Mouse (Mus musculus) embryonic facial prominence, embryonic 10.5 days (tissue): ENCODE data around the gene Zfp3. TPM values are rescaled to one million over a fixed set of nuclear protein-coding genes. Genes with fewer than 3 reads are reported as not detected.

ENCODE experiments used
- DNase-seq: peaks from one replicate; pipeline ENCODE4 v3.0.0-alpha.2; 2017; ENCODE audit warnings: low spot score
- H3K27ac ChIP-seq: fragments of 300-500 bp; sonication (generic); replicated peaks from 2 replicates; pipeline ENCODE4 v1.5.1; 2016; ENCODE audit warnings: mild to moderate bottlenecking
- H3K27me3 ChIP-seq: fragments of 300-500 bp; sonication (generic); replicated peaks from 2 replicates; pipeline ENCODE4 v1.6.1; 2016; ENCODE audit warnings: low read depth, mild to moderate bottlenecking; ENCODE audit not compliant: poor library complexity, severe bottlenecking
- H3K36me3 ChIP-seq: fragments of 300-500 bp; sonication (generic); replicated peaks from 2 replicates; pipeline ENCODE4 v1.6.1; 2016; ENCODE audit warnings: mild to moderate bottlenecking, moderate library complexity
- H3K4me1 ChIP-seq: fragments of 300-500 bp; sonication (generic); 2 replicates; pipeline ENCODE4 v1.6.1; 2016
- H3K4me3 ChIP-seq: fragments of 300-500 bp; sonication (generic); 2 replicates; pipeline ENCODE4 v1.5.1; 2016; ENCODE audit warnings: mild to moderate bottlenecking, moderate library complexity
- H3K9me3 ChIP-seq: fragments of 300-500 bp; sonication (generic); 2 replicates; pipeline ENCODE4 v1.6.1; 2016; ENCODE audit warnings: mild to moderate bottlenecking
- WGBS: fragments of 180-500 bp; shearing (Covaris S2); methylation state at CpG from one replicate; pipeline ENCODE4 v1.1.7; 2016; 5-methylcytosine and 5-hydroxymethylcytosine counted together
- polyA plus RNA-seq: library from polyadenylated mRNA; unstranded; fragments of >200 nt; fragmentation: Nextera tagmentation; extraction: Ambion mirVana; gene quantifications from 2 replicates; pipeline ENCODE4 v1.2.1, GENCODE M21; 2016

Zfp3 gene
- 4.7 and 5.7 TPM in 2 replicates for polyA plus RNA-seq

DNA sequence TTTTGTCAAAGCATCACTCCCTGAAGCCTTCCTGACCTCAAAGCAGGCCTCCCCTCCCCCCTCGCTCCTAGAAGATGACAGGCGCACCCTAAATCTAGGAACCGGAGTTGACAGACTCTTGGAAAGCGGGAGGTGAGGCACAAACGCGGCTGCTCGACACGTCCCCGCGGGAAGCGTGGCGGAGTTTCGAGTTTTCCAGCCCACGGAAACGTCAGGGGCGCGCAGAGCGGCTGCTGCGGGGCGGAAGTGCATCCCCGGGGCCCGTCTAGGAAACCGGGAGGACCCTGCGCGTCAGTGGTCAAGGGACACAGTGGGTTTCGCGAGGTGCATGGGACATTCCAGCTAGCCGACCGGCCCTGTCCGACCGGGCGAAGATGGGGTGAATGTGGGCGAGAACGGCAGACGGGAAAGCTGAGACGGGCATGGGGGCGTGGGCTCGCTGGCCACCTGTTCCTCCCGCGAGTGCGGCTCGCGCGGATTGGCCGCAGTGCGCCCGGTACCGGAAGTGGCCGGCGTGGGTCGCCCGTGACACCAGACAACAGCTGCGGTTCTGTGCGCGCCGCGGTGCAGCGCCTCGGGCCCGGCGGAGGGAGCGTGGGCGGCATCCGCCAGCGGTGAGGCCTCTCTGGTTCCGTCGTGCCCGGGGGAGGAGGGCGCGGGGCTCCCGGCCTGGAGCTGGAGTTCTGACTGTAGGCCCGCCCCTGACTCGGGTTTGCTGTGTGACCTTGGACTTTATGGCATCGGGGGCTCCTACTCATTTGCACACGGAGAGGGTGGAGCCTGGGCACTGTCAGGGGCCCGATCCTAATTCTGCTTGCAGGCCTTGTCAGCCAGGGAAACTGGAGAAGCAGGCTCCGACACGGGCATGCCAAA is at the start of gene Zfp3:
Zfp3 (plus strand) TSS at position 274 of the 873 bp plus-strand sequence.
- peaks cover 9% of the 10 kb centered on the region; the same call in 1 of the 2 replicates for H3K36me3 ChIP-seq
- peak; percentile 81 for DNase-seq
- WGBS = 1% methylated on average over 78 of the region's 78 CpGs
- H3K27me3 ChIP-seq = no peaks in the 10 kb centered on the region
- peak within 1 kb of the TSS; percentile 90 for H3K27ac ChIP-seq
- H3K4me1 ChIP-seq = peaks cover 21% of the 10 kb centered on the region
- H3K4me3 ChIP-seq = peak within 1 kb of the TSS; percentile 90
- H3K9me3 ChIP-seq = no peaks in the 10 kb centered on the region

DNA sequence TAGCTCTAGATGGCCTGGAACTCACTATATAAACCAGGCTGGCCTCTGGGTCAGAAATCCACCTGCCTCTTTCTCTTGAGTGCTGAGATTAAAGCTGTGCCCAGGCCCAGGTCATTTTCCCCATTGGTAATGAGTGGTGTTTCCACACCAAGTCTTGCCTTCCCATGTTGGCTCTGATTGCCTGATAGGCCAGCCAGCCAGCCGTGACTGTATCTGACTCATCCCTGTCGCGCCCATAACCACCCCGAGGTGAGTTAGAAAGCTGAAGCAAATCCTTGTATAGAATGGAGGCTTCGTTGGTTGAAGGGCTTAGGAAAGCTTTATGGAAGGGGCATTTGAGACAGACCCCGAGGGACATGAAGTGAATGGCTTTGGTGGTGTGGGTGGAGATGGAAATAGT is 48.2 kb upstream of the Zfp3 start:
- H3K27me3 ChIP-seq = no peaks in the 10 kb centered on the region
- peaks cover 90% of the 10 kb centered on the region for H3K36me3 ChIP-seq
- no peaks in the 10 kb centered on the region for H3K9me3 ChIP-seq
- DNase-seq = no peak
- no peaks in the 10 kb centered on the region for H3K4me1 ChIP-seq
- no peak overlapping the region for H3K27ac ChIP-seq
- WGBS = 91% methylated on average over 6 of the region's 6 CpGs
- no peak overlapping the region for H3K4me3 ChIP-seq

DNA sequence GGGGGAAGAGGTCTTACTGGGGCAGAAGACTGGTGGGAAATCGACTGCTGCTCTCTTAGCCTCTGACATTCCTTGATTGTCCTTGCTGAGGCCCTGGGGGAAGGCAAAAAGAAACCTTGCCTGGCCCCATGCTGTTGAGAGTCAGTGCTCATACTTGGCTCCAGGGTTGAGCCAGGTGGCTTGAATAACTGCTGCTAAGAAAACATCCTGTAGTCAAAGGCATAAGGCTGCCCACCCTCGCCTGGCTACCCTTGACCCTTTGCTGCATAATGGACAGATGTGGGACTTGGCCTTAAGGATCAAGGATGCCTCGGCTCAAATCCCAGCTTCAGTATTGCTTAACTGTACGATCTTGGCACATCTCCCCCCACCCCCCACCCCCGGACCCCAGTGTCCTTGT is 45.5 kb upstream of the Zfp3 start:
- Histone ChIP-seq H3K9me3 (no peaks in the 10 kb centered on the region), H3K4me1 (no peaks in the 10 kb centered on the region), H3K36me3 (peaks cover 90% of the 10 kb centered on the region), H3K4me3 (no peak overlapping the region), H3K27me3 (no peaks in the 10 kb centered on the region), H3K27ac (no peak overlapping the region)
- DNase-seq = no peak
- 71% methylated on average over 5 of the region's 5 CpGs for WGBS

DNA sequence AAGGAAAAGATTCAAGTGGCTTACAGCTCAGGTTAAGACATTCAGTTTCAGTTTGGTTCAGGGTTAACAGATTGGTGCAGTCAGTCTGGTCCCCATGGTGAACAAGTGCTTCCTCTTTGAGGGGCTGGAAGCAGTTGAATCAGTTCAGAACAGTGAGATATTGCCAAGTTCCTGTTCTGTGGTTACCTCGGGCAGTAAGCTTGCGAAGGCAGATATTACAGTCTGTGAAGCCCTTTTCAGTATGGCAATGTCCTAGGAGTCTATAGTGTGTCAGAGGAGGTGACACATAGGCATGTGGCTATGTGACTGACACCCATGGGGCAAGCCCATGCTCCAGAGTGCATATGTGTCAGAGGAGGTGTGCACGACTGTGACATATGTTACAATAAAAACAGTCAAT is 43.4 kb upstream of the Zfp3 start:
- Histone ChIP-seq H3K27me3 (no peaks in the 10 kb centered on the region), H3K36me3 (peaks cover 100% of the 10 kb centered on the region), H3K27ac (no peak overlapping the region), H3K4me1 (no peaks in the 10 kb centered on the region), H3K4me3 (no peak overlapping the region), H3K9me3 (no peaks in the 10 kb centered on the region)
- 92% methylated on average over 3 of the region's 3 CpGs for WGBS
- DNase-seq = no peak

DNA sequence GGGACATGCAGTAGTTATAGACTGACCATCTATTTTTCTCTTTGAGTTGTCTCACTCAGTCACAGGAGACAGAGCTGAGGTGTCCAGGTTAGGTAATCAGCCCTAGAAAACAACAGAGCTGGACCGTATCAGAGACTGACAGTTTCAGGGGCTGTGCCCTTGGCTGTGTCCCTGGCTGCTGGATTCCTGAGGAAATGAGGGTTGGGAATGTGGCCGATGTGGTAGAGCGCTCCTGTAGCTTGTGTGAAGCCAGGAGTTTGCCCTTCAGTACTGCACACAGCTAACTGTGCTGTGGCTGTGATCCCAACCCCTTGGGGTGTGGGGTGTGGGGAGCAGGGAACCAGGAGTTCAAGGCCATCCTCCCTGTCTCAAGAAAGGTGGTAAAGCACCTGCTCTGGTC is 42.9 kb upstream of the Zfp3 start:
- H3K36me3 ChIP-seq = peaks cover 100% of the 10 kb centered on the region
- H3K9me3 ChIP-seq = no peaks in the 10 kb centered on the region
- no peak overlapping the region for H3K4me3 ChIP-seq
- 94% methylated on average over 3 of the region's 3 CpGs for WGBS
- no peaks in the 10 kb centered on the region for H3K27me3 ChIP-seq
- H3K4me1 ChIP-seq = no peaks in the 10 kb centered on the region
- DNase-seq = no peak
- no peak overlapping the region for H3K27ac ChIP-seq

DNA sequence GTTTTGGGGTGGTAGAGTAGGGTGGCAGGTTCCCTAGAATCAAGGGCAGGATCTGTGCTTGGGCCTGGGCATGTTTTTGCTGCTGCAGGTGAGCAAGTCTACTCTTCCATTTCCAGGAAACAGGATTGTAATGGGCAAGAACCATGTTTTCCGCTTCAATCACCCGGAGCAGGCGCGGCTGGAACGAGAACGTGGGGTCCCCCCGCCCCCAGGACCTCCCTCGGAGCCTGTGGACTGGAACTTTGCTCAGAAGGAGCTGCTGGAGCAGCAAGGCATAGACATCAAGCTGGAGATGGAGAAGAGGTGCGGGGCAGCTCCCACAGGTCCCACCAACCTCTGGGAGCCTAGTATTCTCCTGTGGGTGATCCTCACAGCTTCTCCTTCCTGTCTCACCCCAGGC is 39.3 kb upstream of the Zfp3 start:
- no peaks in the 10 kb centered on the region for H3K4me1 ChIP-seq
- H3K27ac ChIP-seq = no peak overlapping the region
- no peak overlapping the region for H3K4me3 ChIP-seq
- no peaks in the 10 kb centered on the region for H3K9me3 ChIP-seq
- no peak for DNase-seq
- peaks cover 100% of the 10 kb centered on the region for H3K36me3 ChIP-seq
- no peaks in the 10 kb centered on the region for H3K27me3 ChIP-seq
- WGBS = 97% methylated on average over 9 of the region's 9 CpGs

DNA sequence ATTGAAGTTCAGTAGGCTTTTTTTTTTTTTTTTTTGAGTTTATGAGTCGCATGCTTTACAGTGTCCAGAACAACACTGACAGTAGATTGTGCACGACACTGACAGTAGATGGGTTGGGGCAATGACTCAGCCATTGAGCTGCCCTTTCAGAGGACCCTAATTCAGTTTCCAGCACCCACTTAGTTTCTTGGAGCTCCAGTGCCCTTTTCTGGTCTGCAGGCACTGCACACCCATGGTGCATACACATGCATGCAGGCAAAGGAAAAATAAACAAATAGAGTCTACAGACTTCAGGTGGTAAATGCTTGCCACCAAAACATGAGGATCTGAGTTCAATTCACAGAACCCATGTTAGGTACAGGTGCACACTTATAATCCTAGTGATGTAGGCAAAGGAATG is 37.4 kb upstream of the Zfp3 start:
- H3K27me3 ChIP-seq = no peaks in the 10 kb centered on the region
- peaks cover 83% of the 10 kb centered on the region for H3K36me3 ChIP-seq
- H3K9me3 ChIP-seq = no peaks in the 10 kb centered on the region
- DNase-seq = no peak
- no peak overlapping the region for H3K27ac ChIP-seq
- H3K4me1 ChIP-seq = no peaks in the 10 kb centered on the region
- WGBS = 91% methylated on average over 2 of the region's 2 CpGs
- H3K4me3 ChIP-seq = no peak overlapping the region

DNA sequence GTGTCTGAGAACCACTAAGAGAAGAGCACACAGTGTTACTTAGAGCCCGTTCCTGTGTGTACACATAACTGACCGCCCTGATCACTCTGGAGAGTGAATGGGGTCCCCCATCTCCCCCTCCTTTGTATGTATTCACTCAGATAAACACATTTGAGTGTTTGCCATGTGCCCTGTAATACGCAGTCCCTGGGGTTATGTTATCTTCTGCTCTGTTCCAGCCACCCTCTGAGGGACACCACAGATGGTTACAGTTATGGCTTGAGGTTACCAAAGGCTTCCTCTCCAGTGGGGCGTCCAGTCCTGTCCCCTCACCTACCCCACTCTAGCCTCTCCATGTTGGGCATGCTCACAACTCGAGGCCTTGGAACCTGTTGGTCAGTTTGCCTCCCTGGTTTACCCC is 36.6 kb upstream of the Zfp3 start:
- no peak for DNase-seq

DNA sequence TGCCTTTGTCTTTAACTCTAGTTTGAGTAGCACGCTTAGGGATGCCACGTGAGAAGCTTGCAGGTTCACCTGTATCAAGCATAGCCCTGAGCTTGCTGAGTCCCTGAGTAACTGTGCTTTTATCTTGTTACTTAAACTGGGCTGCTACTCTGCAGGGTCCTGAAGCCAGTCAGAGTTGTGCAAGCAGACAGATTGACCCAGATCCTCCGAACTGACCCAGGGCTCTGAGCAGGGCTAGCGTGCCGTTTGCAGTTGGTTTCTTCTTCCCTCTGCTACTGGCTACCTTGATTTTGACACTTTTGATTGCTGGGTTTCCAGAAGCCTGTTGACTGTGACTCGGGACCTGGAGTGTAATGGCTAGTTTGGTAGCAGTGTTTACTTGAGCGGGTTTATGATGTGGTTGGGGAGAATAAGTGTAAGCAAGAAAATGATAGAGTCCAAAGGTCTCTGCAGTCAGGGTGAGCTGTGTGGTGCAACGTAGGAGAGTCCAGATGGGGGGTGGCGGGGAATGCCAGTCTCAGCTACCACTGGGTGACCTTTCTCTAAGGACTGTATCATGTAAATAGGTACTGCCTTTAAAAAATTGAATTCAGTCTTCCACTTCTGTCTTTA is 33.5 kb upstream of the Zfp3 start:
- H3K4me3 ChIP-seq = no peak overlapping the region
- no peak for DNase-seq
- H3K9me3 ChIP-seq = no peaks in the 10 kb centered on the region
- no peaks in the 10 kb centered on the region for H3K27me3 ChIP-seq
- WGBS = 85% methylated on average over 9 of the region's 9 CpGs
- H3K27ac ChIP-seq = no peak overlapping the region
- no peaks in the 10 kb centered on the region; the same call in 1 of the 2 replicates for H3K4me1 ChIP-seq
- peaks cover 44% of the 10 kb centered on the region for H3K36me3 ChIP-seq

More for the DNA sequence above, 36.6 kb upstream of the Zfp3 start:
- no peaks in the 10 kb centered on the region for H3K9me3 ChIP-seq
- H3K4me1 ChIP-seq = no peaks in the 10 kb centered on the region
- H3K4me3 ChIP-seq = no peak overlapping the region
- H3K36me3 ChIP-seq = peaks cover 75% of the 10 kb centered on the region
- no peaks in the 10 kb centered on the region for H3K27me3 ChIP-seq
- WGBS = 85% methylated on average over 5 of the region's 5 CpGs
- no peak overlapping the region for H3K27ac ChIP-seq

DNA sequence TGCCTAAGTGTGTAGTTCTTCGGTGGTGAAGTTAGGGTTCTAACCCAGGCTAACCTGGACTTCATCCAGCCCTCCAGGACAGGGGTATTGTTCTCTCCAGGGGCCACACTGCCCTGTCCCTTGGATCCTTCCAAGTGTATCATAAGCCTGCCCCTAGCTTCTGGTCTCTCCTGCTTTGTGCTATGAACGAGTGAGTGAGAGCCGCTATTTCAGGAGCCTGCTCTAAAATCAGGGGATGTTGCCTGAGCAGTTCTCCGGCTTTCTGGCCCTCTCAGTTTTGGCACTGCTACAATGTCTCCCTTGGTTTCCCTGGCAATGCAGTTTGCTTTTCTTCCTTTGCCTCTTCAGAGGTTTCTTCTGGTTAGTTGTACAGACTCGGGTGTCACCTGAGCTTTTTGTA is 32.8 kb upstream of the Zfp3 start:
- Histone ChIP-seq H3K36me3 (peaks cover 37% of the 10 kb centered on the region), H3K9me3 (no peaks in the 10 kb centered on the region), H3K4me3 (no peak overlapping the region), H3K27ac (no peak overlapping the region), H3K27me3 (no peaks in the 10 kb centered on the region), H3K4me1 (no peaks in the 10 kb centered on the region; the same call in 1 of the 2 replicates)
- 73% methylated on average over 5 of the region's 5 CpGs for WGBS
- no peak for DNase-seq

DNA sequence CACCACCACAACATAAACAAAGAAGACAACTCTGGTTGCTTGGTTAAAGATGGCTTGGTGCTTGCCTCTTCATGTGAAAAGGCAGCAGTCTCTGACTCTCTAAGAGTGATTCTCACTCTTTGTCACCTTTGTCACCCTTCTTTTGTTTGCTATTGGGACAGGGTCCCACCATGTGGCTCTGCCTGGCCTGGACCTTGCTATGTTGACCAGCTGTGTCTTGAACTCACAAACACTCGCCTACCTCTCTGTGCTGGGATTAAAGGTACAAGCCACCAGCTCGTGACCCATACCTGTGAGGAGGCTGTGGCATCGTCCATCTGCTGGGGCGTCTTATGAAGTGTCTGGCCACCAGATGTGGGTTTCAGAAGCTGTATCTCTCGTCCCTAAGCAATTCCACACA is 30.8 kb upstream of the Zfp3 start:
- Histone ChIP-seq H3K4me3 (no peak overlapping the region), H3K36me3 (peaks cover 17% of the 10 kb centered on the region), H3K4me1 (no peaks in the 10 kb centered on the region; the same call in 1 of the 2 replicates), H3K27me3 (no peaks in the 10 kb centered on the region), H3K9me3 (no peaks in the 10 kb centered on the region), H3K27ac (no peak overlapping the region)
- no peak for DNase-seq
- WGBS = 60% methylated on average over 5 of the region's 5 CpGs

DNA sequence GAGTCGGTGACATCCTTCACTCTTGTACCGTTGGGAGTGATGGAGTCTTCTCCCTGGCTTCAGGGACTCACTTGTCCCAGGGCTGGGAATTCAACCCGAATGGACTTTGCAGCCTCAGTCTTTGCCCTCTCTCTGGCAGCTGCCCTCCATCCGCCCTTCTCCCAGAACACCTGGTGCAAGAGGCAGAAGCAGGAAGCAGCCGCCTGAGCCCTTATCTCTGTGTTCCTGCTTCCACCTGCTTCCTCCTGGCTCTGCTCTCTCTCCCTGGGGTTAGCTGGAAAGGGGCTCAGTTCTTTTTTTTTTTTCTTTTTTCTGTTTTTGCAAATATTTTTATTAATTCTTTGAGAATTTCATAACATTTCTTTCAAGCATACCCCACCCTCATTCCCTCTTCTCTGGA is 26.3 kb upstream of the Zfp3 start:
- H3K27ac ChIP-seq = no peak overlapping the region
- peaks cover 6% of the 10 kb centered on the region; the same call in 1 of the 2 replicates for H3K4me1 ChIP-seq
- H3K9me3 ChIP-seq = no peaks in the 10 kb centered on the region
- H3K36me3 ChIP-seq = no peaks in the 10 kb centered on the region
- no peak for DNase-seq
- no peak overlapping the region for H3K4me3 ChIP-seq
- no peaks in the 10 kb centered on the region for H3K27me3 ChIP-seq
- WGBS = 73% methylated on average over 5 of the region's 5 CpGs

DNA sequence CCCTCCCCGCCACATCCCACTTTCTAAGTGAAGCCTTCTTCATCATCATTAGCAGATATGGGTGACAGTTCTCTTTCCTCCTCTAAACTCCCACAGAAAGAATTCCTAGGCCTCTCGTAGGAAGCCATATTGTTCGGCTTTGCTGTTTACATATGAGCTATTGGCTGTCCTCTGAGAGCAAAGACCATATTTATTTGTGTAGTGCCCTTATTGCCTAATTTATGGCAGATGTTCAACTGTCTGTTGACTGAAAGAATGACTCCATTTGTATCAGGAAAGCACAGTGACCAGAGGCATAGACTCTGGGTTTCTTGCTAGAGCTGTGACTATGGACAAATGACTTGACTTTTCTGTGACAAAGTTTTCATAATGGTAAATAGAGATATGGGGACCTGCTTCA is 22.4 kb upstream of the Zfp3 start:
- Histone ChIP-seq H3K36me3 (no peaks in the 10 kb centered on the region), H3K4me3 (no peak overlapping the region), H3K4me1 (peaks cover 6% of the 10 kb centered on the region; the same call in 1 of the 2 replicates), H3K27me3 (no peaks in the 10 kb centered on the region), H3K27ac (no peak overlapping the region), H3K9me3 (no peaks in the 10 kb centered on the region)
- 86% methylated on average over 3 of the region's 3 CpGs for WGBS
- no peak for DNase-seq
